Mouse (Mus musculus) naive thymus-derived CD4-positive, alpha-beta T cell, adult 2 months (primary cell): ENCODE data around the gene Brd1.
"Not testable (repeated sequence)": the region's sequence is repeated elsewhere in the genome, so short reads cannot be mapped to it uniquely, and the experiment has no call there.

ENCODE experiments used
- DNase-seq: peaks from one replicate; pipeline ENCODE4 v3.0.0-alpha.2; 2011; ENCODE audit warnings: low read depth

Gene Brd1

DNA sequence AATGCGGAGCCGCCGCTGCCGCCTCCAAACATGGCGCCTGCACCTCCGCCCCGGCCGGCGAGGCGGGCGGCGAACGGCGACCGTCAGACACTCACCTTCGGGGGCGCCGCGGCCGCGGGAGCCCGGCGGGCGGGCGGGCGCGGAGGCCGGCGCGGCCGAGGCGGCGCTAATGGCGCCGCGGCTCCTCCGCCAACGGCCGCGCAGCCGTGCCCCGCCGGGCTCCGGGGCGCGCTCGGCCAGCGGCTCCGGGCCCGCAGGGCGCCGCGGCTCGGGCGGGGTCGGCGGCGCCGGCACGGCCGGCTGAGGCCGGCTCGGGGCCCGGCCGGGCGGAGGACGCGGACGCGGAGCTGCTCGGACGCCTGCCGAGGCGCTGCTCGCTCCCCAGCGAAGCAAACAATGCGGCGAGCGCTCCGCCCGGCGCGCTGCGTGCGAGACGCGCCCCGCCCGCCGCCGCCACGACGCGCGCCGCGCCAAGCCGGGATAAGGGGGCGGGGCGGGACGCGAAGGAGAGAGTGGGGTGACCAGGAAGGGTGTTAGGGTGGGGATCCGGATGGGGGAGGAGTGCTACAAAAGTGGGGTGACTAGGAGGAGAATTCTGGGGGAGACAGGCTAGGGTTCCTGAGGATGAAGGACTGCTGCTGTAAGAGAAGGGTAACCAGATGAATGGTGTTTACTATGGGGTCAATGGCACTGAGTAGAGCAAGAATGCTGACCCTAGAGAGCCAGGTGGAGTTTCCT, at the start of gene Brd1:
Gene Brd1 (minus strand): TSS at position 400 of the 738 bp plus-strand sequence.
- DNase-seq, result peak; percentile 53

GRCm38 (mm10) chr15:88774630-88775029, 40.6 kb upstream of the Brd1 start:
- not testable (repeated sequence) for DNase-seq

GRCm38 (mm10) chr15:88768537-88768936, 34.5 kb upstream of the Brd1 start:
- DNase-seq, result no peak

DNA sequence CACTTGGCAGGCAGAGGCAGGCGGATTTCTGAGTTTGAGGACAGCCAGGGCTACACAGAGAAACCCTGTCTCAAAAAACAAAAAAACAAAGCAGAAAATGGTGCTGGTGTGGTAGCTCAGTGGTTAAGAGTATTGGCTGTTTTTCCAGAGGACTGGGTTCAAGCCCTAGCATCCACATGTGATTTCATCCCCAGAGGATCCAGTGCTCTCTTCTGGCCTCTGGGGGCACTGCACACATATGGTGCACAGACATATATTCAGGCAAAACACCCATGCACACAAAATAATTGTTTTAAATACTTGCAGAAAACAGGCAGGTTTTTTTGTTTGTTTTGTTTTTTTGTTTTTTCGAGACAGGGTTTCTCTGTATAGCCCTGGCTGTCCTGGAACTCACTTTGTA, 32.1 kb upstream of the Brd1 start:
- DNase-seq, result not testable (repeated sequence)

- no peak for DNase-seq
Measured at GRCm38 (mm10) chr15:88761551-88761950, 27.5 kb upstream of the Brd1 start.

GRCm38 (mm10) chr15:88758061-88758460, 24.0 kb upstream of the Brd1 start:
- DNase-seq, result no peak

- DNase-seq, result no peak
Measured at GRCm38 (mm10) chr15:88755761-88756160, 21.7 kb upstream of the Brd1 start.

GRCm38 (mm10) chr15:88754896-88755295, 20.9 kb upstream of the Brd1 start:
- DNase-seq, result no peak

DNA sequence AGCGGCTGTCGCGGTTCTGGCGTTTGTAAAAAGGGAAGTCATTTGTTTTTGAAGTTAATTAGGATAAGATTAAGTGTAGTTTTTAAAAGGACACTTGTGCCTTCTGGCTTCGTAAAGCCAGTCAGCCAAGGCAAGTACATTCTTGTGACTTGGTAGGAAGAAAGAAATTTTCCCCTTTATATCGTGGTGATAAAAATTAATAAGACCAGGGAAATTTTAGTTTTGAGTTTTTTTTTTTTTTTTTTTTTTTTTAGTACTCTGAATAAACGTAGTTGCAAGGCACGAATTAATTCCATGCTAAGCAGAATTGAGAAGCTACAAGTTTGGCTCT, 18.3 kb upstream of the Brd1 start:
- DNase-seq, result no peak

DNA sequence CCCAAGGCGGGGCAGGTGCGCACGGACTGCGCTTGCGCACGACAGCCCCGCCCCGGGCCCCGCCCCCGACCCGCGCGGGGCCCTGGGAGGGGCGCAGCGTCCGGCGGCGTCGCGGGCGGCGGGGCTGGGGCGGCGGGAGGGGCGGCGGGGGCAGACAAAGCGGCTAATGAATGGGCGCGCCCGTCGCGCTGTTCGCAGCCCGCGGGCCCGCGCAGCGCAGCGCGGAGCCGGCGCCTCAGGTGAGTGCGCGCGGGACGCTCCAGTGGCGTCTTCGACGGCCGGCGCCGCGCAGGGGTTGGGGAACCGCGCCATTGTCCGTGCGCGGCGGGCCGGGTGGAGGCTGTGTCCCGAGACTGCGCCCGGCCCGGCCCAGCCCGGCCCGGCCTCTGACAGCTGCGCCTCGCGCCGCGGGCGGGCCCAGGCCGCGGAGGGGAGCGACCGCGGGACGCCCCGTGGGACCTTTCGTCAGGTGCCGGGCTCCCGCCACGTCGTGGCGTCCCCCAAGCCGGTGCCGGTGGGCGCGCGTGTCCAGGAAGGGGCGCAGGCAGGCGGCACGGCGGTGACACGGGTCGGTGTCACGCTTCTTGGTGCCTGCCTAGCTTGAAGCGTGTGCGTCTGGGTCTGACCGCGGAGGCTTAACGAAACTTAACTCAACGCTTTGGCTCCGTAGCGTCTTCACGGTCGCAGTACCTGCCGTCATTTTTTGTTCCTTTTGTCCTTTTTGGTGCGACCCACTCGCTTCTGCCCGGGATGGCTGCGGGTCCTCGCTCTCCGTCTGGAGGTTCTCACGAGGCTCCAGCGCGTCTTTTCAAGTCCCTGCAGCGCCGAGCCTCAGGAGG, 17.8 kb upstream of the Brd1 start, which contains the start of gene Zbed4:
Gene Zbed4 (plus strand): TSS at position 97 of the 839 bp plus-strand sequence.
- DNase-seq, result peak; percentile 77

DNA sequence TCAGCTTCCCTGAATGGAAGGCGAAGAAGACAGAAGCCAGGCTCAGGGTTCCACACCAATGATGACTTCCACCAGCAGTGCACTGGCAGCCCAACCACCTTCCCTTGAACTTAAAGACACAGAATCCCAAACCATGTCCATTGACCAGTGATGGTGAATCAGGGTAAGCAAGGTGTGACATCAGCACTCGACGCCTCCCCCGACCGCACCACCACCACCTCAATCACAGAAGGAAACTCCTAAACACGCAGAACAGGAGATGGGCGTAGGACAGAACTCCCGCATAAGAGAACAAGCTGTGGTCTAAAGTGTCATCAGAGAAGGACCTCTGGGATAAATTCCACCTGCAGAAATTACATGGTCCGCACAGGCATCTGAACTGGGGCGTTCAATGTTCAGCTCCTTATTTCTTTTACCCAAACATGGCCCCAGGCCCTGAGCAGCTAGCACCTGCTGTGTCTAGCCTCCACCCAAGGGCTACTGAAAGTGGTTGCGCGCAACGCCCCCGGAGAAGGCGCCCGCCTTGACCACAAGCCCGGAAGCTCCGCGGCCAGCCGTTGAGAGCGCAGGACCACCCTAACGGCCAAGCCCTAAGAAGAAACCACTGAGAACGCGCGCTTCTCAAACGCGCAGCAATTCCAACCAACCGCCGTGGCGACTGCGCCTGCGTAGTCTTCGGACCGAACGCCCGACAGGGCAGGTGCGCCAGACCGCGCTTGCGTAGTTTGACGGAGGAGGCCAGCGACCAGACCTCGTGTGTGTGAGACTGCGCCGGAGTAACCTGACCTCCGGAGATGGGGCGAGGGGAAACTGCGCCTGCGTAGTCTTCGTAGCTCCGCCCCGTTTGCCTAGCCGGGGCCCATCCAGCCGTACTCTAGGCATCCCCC, 16.9 kb upstream of the Brd1 start:
- DNase-seq, result peak; percentile 100

DNA sequence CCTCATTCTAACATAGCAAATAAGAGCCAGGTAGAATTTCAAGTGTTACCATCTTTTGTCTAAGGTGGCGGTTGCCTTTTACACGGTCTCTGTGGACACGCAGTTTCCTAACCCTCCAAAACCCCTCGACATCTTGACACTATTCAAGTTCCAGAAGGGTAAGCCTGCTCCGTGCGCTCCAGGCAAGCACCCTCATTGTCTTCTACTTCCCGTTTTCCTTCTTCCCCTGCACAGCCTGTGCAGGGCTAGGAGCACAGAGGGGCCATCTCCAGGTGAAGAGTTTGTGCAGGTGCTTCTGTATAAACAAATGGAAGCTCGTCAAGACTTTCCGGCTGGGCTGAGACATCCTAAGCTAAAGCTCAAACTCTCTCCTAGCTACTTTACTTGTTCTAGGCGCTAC, 16.0 kb upstream of the Brd1 start:
- DNase-seq, result no peak

DNA sequence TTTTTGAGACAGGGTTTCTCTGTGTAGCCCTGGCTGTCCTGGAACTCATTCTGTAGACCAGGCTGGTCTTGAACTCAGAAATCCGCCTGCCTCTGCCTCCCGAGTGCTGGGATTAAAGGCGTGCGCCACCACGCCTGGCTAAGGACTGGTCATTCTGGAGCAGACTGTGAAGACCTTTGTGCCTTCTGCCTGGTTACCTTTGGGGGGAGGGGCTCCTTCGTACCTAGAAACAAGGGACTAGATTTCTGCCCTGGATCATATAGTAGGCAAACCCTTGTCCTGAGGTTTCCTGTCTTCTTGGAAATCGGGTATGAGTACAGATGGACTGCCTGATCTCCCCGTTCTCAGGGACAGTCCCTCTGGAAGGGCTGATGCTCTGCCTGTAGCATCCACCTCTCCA, 15.6 kb upstream of the Brd1 start:
- not testable (repeated sequence) for DNase-seq

GRCm38 (mm10) chr15:88745926-88746325, 11.9 kb upstream of the Brd1 start:
- no peak for DNase-seq

DNA sequence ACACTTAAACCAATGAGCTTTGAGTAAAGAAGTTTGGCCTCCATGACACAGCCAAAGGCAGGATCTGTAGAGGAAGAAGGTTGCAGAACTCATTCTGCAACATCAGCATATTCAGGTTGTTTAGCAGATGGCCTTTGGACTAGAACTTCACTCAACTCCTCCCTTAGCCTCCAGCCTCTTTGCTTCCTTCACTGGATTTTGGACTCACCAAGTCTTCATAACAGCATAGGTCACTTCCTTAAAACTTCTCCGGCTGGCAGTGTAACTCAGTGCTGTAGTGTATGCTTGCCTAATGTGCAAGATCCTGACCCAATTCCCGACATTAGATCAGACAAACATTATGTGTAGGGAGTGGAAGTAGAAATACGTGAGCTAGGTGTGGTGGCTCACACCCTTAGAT, 11.3 kb upstream of the Brd1 start:
- DNase-seq, result no peak

DNA sequence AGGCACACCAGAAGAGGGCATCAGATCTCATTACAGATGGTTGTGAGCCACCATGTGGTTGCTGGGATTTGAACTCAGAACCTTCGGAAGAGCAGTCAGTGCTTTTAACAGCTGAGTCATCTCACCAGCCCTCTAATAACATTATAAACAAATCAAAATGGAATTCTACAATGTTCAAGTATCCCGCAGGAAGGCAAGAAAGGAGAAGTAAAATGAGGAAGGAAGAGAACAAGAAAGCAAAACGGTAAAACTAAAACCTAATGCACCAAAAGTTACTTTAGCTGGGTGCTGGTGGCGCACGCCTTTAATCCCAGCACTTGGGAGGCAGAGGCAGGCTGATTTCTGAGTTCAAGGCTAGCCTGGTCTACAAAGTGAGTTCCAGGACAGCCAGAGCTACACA, 9.3 kb upstream of the Brd1 start:
- not testable (repeated sequence) for DNase-seq

- DNase-seq, result no peak
Measured at GRCm38 (mm10) chr15:88741366-88741765, 7.3 kb upstream of the Brd1 start.

DNA sequence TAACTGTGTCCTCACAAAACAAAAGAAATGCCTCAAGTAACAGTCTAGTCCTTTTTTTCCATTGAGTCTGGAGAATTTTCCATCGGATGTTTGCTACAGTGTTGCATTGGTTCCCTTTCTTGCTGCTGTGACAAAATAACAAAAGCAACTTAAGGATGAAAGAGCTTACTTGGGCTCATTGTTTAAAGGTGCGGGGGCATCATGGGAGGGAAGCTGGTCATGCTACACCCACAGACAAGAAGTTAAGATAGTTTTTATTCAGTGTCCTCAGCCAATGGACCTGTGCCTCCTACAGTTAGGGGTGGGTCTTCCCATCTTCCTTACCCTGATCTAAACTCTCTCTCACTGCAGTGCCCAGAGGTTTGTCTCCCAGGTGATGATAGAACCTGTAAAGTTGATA, 4.4 kb upstream of the Brd1 start:
- DNase-seq, result no peak

DNA sequence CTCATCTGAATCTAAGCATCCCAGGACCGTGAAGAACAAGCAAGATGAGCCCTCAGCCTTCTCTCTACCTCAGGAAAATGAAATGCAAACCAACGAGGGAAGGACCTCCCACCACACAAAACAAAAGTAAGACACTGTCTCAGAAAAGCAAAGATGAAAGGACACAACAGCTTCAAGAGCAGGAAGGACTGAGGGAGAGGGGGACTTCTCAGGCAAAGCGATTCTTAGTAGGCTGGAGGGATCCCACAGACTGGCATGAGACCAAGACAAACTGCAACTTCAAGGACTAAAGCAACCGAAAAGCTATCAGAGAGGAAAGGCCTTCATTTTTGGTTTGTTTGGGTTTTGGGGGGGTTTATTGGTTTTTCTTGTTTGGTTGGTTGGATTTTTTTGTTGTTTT, 2.1 kb upstream of the Brd1 start:
- peak; percentile 67 for DNase-seq

GRCm38 (mm10) chr15:88733041-88733751, 837 bp downstream of the Brd1 start:
- peak; percentile 84 for DNase-seq

GRCm38 (mm10) chr15:88732405-88733020, 1.5 kb downstream of the Brd1 start:
- DNase-seq, result no peak
